Mouse (Mus musculus) gastrocnemius, postnatal 4 days (tissue): ENCODE measurements around the gene Dhx40. TPM values are rescaled to one million over a fixed set of nuclear protein-coding genes. Genes with fewer than 3 reads are reported as not detected.

Source experiments
- DNase-seq, 2 experiments: peaks; one replicate each; pipeline ENCODE4 v3.0.0; 2021 to 2022; ENCODE audit warnings: low spot score in 2 of 2, mixed read lengths in 2 of 2
- long read RNA-seq, 2 experiments: library from polyadenylated mRNA; stranded (forward); transcript quantifications; one replicate each; pipeline ENCODE4 v2.0.0; 2021
- total RNA-seq, 2 experiments: library from RNA; stranded (reverse); gene quantifications; 2 replicates each; pipeline ENCODE4 v1.2.3; 2021

The Dhx40 gene
- 10 to 100 TPM; 15.8 to 16.7 TPM for total RNA-seq
- long read RNA-seq, experiment 1, transcript Dhx40-201 (18 exons, 3,813 nt): major isoform, 7 of 7 reads
- long read RNA-seq, experiment 1, partial matches to known transcripts: 0 of 7 reads
- long read RNA-seq, experiment 1, other reads (novel, unspliced or antisense): 0 of 7 reads
- long read RNA-seq, experiment 2, transcript Dhx40-201 (18 exons, 3,813 nt): major isoform, 11 of 15 reads
- long read RNA-seq, experiment 2, partial matches to known transcripts: 2 of 15 reads
- long read RNA-seq, experiment 2, other reads (novel, unspliced or antisense): 2 of 15 reads

GRCm38 (mm10) chr11:86807505-86807989, at the start of gene Dhx40:
Dhx40 (minus strand) TSS chr11:86807746.
- peak; percentile 86 to 91 for DNase-seq

GRCm38 (mm10) chr11:86855639-86856425, 48.3 kb upstream of the Dhx40 start:
- DNase-seq: no peak

GRCm38 (mm10) chr11:86853081-86853480, 45.5 kb upstream of the Dhx40 start:
- DNase-seq: no peak

GRCm38 (mm10) chr11:86852534-86853054, 45.0 kb upstream of the Dhx40 start:
- peak in 1 of 2 experiments; percentile 17 for DNase-seq

GRCm38 (mm10) chr11:86851714-86852533, 44.4 kb upstream of the Dhx40 start:
- no peak for DNase-seq

GRCm38 (mm10) chr11:86851234-86851671, 43.7 kb upstream of the Dhx40 start:
- no peak for DNase-seq

GRCm38 (mm10) chr11:86843831-86844230, 36.3 kb upstream of the Dhx40 start:
- no peak for DNase-seq

GRCm38 (mm10) chr11:86841261-86841660, 33.7 kb upstream of the Dhx40 start:
- DNase-seq: no peak

GRCm38 (mm10) chr11:86840511-86841154, 33.1 kb upstream of the Dhx40 start:
- DNase-seq: peak; percentile 19 to 66

- no peak for DNase-seq
Observed at GRCm38 (mm10) chr11:86839716-86840447, 32.3 kb upstream of the Dhx40 start.

- DNase-seq: no peak
Observed at GRCm38 (mm10) chr11:86838792-86839191, 31.2 kb upstream of the Dhx40 start.

- peak; percentile 25 to 55 for DNase-seq
Observed at GRCm38 (mm10) chr11:86836366-86836765, 28.8 kb upstream of the Dhx40 start.

GRCm38 (mm10) chr11:86834628-86835338, 27.2 kb upstream of the Dhx40 start:
- DNase-seq: no peak

GRCm38 (mm10) chr11:86834050-86834449, 26.5 kb upstream of the Dhx40 start:
- DNase-seq: no peak

GRCm38 (mm10) chr11:86833153-86833552, 25.6 kb upstream of the Dhx40 start:
- no peak for DNase-seq

GRCm38 (mm10) chr11:86828396-86828795, 20.9 kb upstream of the Dhx40 start:
- no peak for DNase-seq

GRCm38 (mm10) chr11:86827476-86828245, 20.1 kb upstream of the Dhx40 start:
- no peak for DNase-seq

GRCm38 (mm10) chr11:86824433-86824832, 16.9 kb upstream of the Dhx40 start:
- DNase-seq: no peak
